Mouse (Mus musculus) G1E-ER4 (cell line): Measurements from ENCODE around the gene Ptprd. TPM values are rescaled to one million over a fixed set of nuclear protein-coding genes. Genes with fewer than 3 reads are reported as not detected.

ENCODE experiments used
- GATA1 ChIP-seq: IDR thresholded peaks from one replicate; pipeline ENCODE4 v1.8.0; 2012; ENCODE audit warnings: low read length, inconsistent platforms
- polyA plus RNA-seq: library from polyadenylated mRNA; stranded (reverse); fragments of >175 nt; gene quantifications from 2 replicates; pipeline ENCODE4 v1.2.3, GENCODE M21; 2012

The Ptprd gene
- polyA plus RNA-seq, 1 experiment, result not detected

DNA sequence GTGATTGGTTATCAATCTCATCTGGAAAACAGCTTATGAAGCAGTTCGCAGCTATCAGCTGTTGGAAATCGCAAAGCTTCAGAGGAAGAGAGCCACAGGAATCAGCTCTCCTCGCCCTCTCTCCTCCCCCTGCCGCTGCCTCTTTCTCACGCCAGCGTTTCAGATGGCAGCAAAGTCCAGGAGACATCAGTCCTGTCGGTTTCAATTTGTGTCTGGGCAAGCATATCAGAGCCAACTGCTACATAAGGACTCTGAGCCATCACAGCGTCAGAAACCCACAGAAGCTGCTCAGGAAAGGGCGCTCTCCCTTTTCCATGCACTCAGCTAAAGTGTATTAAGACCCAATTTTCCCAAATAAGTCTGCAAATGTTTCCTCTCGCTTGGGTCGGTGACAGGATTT is 1884.4 kb downstream of the Ptprd start:
- no peak for TF ChIP-seq GATA1

DNA sequence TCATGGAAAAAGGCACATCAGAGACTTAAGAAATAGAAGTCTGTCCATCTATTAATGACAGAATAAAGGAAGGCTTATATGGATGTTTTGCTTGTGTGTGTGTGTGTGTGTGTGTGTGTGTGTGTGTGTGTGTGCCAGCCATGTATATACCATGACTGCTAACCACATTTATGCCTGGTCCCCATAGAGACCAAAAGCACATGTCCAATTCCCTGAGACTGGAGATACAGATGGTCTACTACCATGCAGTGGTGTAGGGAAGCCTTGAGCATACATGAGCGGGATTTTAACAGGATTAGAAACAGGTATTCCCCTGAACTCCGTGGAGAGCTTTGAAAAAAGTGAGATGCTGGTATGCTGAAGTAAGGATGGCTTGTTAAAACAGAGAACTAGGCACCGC is 1886.1 kb downstream of the Ptprd start:
- TF ChIP-seq GATA1, result no peak

DNA sequence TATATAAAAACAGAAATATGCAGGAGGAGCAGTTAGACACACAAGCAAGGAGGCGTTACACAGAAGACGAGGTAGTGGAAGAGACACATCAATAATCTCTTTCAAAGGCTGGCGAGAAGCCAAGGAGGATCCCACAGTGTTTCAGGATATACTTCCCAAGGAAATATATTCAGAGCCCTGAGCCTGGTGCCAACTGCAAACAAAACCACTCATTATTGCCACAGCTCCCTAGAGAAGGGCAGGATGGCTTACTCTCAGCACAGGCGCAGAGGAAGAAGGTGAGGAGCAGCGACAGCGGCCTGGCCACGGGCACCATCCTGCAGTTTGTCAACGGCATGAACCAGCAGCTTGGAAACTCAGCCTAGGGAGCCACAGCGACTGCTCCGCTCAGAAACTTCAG is 1886.8 kb downstream of the Ptprd start:
- no peak for TF ChIP-seq GATA1

DNA sequence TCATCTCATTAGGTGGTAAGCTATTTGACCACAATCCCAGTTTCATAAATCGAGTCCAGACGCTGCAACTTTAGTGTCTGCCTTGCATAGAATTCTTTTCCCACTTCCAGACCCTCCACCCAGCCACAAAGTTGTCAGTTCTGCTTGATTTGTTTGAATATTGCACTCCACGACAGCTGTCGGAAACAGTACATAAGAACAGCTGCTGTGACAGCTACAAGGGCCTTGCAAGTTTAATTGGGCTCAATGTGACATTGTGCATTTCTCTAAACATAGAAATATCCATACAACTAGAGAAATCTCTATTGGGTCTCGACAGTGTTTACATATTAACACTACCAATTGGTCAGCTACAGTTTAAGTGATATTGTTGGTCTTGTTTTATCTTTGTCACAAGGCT is 1887.3 kb downstream of the Ptprd start:
- no peak for TF ChIP-seq GATA1

DNA sequence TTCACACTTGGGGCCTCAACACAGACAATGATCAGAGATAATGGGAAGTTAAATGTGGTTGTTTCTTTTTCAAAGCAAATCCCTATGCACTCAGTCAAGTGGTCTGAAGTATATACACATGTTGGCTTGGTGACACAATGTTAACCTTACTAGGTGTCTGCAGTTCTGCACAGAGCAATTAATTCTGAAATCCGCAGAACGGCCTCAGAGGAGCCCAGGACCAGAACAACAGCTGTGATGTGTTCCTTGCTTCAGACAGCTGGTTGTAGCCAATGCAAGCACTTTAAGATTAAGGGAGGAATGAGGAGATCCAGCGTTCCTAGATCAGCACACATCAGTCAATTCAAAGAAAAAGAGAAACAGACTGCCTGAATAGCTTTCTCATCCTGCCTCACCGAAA is 1891.9 kb downstream of the Ptprd start:
- TF ChIP-seq GATA1, result no peak

GRCm38 (mm10) chr4:76315977-76316376 is 1895.8 kb downstream of the Ptprd start:
- TF ChIP-seq GATA1, result no peak

DNA sequence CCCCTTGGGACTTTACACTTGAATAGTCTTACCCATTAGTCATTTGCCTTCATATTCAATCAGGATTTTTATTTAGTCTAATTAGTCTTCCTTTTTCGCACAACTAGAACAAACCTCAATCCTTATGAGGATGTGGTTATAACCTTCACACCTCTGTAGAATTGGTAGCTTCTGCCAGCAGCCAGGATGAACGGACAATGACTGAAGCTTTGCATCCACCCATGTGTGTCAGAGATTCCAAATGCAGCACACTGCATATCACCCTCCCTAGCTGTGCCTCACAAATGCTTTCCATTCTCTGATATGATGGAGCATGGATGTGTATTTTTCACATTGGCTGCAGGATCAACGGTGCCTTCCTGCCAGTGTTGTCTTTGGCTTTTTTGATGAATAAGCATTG is 1898.0 kb downstream of the Ptprd start:
- TF ChIP-seq GATA1, result no peak

- TF ChIP-seq GATA1, result no peak
Measured at GRCm38 (mm10) chr4:76312593-76312992, 1899.2 kb downstream of the Ptprd start.

- no peak for TF ChIP-seq GATA1
Measured at GRCm38 (mm10) chr4:76305987-76306386, 1905.8 kb downstream of the Ptprd start.

DNA sequence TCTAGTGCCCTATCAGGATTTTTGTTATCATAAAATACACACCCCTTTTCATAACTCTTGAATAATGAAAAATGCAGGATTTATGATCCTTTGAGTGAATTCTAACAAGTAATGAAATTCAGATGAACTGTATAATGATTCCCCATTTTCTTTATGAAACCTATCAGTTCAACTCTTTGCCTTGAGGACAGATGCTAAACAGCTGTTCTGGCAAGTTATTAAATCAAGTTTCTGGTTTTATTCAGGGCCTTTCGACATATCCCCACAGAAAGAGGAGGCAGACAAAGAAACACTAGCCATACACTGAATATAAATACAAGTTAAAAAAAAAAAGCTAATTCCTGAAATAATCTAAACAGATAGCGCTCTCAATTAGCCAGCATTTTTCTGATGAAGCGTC is 1914.4 kb downstream of the Ptprd start:
- no peak for TF ChIP-seq GATA1

DNA sequence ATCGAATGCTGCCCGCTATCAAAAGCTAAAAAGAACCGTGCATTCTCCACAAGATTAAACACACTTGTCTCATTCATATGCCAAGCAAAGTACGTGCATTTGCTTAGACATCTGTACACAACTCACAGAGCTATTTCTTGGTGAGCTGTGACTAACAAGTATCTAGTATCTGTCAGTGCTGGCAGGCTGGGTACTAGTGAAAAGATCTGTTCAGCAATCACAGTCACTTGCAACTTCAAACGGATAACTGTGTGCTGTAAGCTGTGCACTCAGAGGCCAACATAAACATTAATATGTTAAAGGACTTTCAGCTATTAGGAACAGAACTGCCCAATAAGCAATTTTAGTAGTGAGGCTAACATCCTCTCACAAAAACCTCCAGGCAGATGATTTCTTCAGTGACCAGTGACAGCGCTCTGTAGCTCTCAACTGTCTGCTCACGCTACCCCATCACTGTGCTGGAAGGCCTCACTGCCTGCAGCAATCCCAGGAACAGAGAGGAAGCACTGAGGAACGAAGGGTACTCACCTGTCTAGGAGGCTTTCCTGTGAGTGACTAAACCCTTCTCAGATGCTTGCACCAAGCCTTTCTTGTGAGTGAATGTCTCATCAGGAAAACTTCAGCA is 1918.9 kb downstream of the Ptprd start:
- TF ChIP-seq GATA1, result no peak

DNA sequence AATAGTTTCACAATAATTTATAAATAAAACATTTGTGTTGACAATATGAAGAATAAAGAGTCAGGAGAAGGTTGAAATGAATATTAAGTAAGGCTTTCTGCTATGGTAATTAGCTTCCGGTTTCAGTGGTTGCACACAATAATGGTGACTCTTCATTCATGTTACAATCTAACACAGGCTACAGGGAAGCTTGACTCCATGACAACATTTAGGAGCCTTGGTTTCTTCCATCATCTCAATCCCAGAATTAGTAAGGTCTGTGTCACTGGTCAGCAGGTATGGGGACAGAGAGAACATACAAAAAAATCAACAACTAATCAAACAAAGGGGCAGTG is 1921.3 kb downstream of the Ptprd start:
- no peak for TF ChIP-seq GATA1

GRCm38 (mm10) chr4:76289612-76290483 is 1921.9 kb downstream of the Ptprd start:
- TF ChIP-seq GATA1, result no peak

DNA sequence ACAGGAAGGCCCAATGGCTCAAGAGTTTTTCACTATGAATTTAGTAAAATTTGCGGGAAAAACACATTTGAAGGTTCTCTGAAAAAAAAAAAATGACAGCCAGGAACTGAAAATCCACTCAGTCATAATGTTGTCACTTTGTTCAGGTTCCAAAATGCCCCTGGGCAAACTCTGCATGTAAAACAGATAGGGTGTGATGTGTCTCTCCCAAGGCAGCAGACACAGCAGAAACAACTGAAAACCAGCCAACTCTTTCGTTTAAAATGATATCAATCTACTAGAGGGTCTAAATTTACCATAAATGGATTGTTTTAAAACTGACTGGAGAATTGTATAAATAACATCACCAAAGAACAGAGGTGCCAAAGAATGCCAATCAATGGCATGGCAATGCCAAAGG is 1925.7 kb downstream of the Ptprd start:
- no peak for TF ChIP-seq GATA1

DNA sequence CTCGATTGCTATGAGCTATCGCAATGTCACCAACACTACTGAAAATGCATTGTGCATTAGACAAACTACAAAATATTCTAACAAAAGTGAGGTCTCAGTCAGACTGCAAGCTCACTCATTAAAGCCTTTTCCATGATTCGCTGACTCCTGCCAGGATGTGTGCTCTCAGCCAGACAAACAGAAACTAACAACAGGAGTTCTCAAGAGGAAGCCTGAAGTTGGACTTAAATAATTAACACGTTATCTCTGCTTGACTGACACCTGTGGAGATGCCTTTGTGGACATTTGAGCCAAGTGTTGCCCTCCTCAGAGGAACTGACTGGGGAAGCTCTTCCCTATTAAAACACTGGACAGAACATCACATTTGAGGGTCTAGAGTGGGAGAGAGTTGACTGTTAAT is 1928.9 kb downstream of the Ptprd start:
- no peak for TF ChIP-seq GATA1

GRCm38 (mm10) chr4:76262727-76263126 is 1949.0 kb downstream of the Ptprd start:
- no peak for TF ChIP-seq GATA1

DNA sequence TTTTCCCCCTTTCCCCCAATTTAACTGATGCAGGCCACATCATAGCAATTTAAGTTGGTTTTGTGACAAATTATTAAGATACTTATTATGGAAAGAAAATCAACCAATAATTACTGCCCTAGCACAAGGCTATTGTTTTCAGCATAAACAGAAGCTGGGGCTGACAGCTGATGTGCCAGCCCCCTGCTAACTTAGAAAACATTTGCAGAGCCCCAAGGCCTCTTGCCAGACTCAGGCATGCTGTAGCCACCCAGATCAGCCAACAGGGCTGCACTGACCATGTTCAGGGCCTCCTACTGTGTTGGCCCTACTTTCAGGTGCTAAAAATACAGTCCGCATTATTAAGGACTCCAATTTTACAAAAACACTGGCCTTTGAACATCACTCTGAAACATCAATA is 1951.1 kb downstream of the Ptprd start:
- TF ChIP-seq GATA1, result no peak
